Mouse (Mus musculus) small intestine, adult 2 months (tissue): Measurements from ENCODE around the gene Trim30d. TPM values are rescaled to one million over a fixed set of nuclear protein-coding genes. Genes with fewer than 3 reads are reported as not detected.

Source experiments
- H3K27ac ChIP-seq: fragments of 200-500 bp; 2 replicates; pipeline ENCODE4 v1.5.1; 2012; ENCODE audit warnings: low read depth, low read length, control low read depth, inconsistent platforms; ENCODE audit not compliant: insufficient read depth
- H3K27me3 ChIP-seq: fragments of 200-500 bp; 2 replicates; pipeline ENCODE4 v1.6.1; 2012; ENCODE audit warnings: mild to moderate bottlenecking, moderate library complexity, low read length, inconsistent platforms; ENCODE audit not compliant: control insufficient read depth, insufficient read depth
- H3K36me3 ChIP-seq: fragments of 200-500 bp; 2 replicates; pipeline ENCODE4 v1.6.1; 2012; ENCODE audit warnings: mild to moderate bottlenecking, low read length, control low read depth, inconsistent platforms; ENCODE audit not compliant: control insufficient read depth, insufficient read depth
- H3K4me1 ChIP-seq: fragments of 200-500 bp; 2 replicates; pipeline ENCODE4 v1.6.1; 2012; ENCODE audit warnings: low read length, inconsistent platforms, mixed read lengths; ENCODE audit not compliant: control insufficient read depth, insufficient read depth, insufficient read length
- H3K4me3 ChIP-seq: fragments of 200-500 bp; 2 replicates; pipeline ENCODE4 v1.5.1; 2012; ENCODE audit warnings: low read depth, mild to moderate bottlenecking, control low read depth, inconsistent platforms, low read length, moderate library complexity
- CTCF ChIP-seq: fragments of 200-500 bp; IDR thresholded peaks from 2 replicates; pipeline ENCODE4 v1.5.1; 2012; ENCODE audit warnings: low read depth, mild to moderate bottlenecking, control low read depth, inconsistent platforms, low read length, moderate library complexity, mixed read lengths; ENCODE audit not compliant: insufficient replicate concordance, insufficient read length; ENCODE audit errors: extremely low read depth
- POLR2A ChIP-seq: fragments of 200-500 bp; IDR thresholded peaks from 2 replicates; pipeline ENCODE4 v1.6.1; 2012; ENCODE audit warnings: low read depth, mild to moderate bottlenecking, control low read depth, inconsistent platforms, low read length, moderate library complexity
- whole genome bisulfite sequencing: fragments of 180-500 bp; shearing (Covaris S2); methylation state at CpG from one replicate; pipeline ENCODE4 v1.1.7; 2018; 5-methylcytosine and 5-hydroxymethylcytosine counted together
- polyA plus RNA-seq: library from polyadenylated mRNA; depleted of rRNA; stranded (reverse); fragments of >200 nt; gene quantifications from 2 replicates; pipeline ENCODE4 v1.2.3, GENCODE M21; 2012; rRNA removed

Trim30d gene
- polyA plus RNA-seq, 1 experiment = 14.4 TPM

GRCm38 (mm10) chr7:104445961-104446645 lies 61.5 kb downstream of the Trim30d start:
- Histone ChIP-seq H3K27ac (peak overlapping the region; percentile 62), H3K4me1 (peaks cover 3% of the 10 kb centered on the region; the same call in 1 of the 2 replicates), H3K36me3 (no peaks in the 10 kb centered on the region), H3K4me3 (peak overlapping the region; percentile 4), H3K27me3 (no peaks in the 10 kb centered on the region)
- TF ChIP-seq CTCF (peak; percentile 15; the same call in 1 of the 2 replicates), POLR2A (no peak)
- WGBS = 27% methylated on average over 2 of the region's 2 CpGs

Other genes starting within 250 kb of the Trim30d start
- gene Trim5, start 219.8 kb downstream of the Trim30d start, polyA plus RNA-seq = 0.67 and 0.70 TPM in 2 replicates
- gene Trim12a, start 192.4 kb downstream of the Trim30d start, polyA plus RNA-seq = 2.8 and 5.9 TPM in 2 replicates
- 0.10 TPM in 1 of 2 replicates, not detected in the other for gene Trim34b, start 178.4 kb downstream of the Trim30d start, polyA plus RNA-seq
- gene Trim12c, start 154.5 kb downstream of the Trim30d start, polyA plus RNA-seq = 0.77 and 2.2 TPM in 2 replicates
- 0.09 TPM in 1 of 2 replicates, not detected in the other for gene Trim30b, start 138.0 kb downstream of the Trim30d start, polyA plus RNA-seq
- not detected in 2 replicates for gene Trim30c, start 107.0 kb downstream of the Trim30d start, polyA plus RNA-seq
- 0.62 and 1.9 TPM in 2 replicates for gene Trim30a, start 42.7 kb downstream of the Trim30d start, polyA plus RNA-seq
- not detected in 2 replicates for gene Olfr651, start 42.3 kb upstream of the Trim30d start, polyA plus RNA-seq
- not detected in 2 replicates for gene Olfr652, start 53.1 kb upstream of the Trim30d start, polyA plus RNA-seq
- not detected in 2 replicates for gene Olfr653, start 69.5 kb upstream of the Trim30d start, polyA plus RNA-seq
- gene Olfr654, start 79.2 kb upstream of the Trim30d start, polyA plus RNA-seq = not detected in 2 replicates
- not detected in 2 replicates for gene Olfr655, start 93.9 kb upstream of the Trim30d start, polyA plus RNA-seq
- gene Olfr656, start 106.1 kb upstream of the Trim30d start, polyA plus RNA-seq = not detected in 2 replicates
- gene Olfr657, start 116.9 kb upstream of the Trim30d start, polyA plus RNA-seq = not detected in 2 replicates
- gene Olfr658, start 139.5 kb upstream of the Trim30d start, polyA plus RNA-seq = 0.06 TPM in 1 of 2 replicates, not detected in the other
- gene Olfr659, start 158.9 kb upstream of the Trim30d start, polyA plus RNA-seq = not detected in 2 replicates
- gene Olfr661, start 178.7 kb upstream of the Trim30d start, polyA plus RNA-seq = not detected in 2 replicates